Mouse (Mus musculus): ENCODE results near the gene Acat2.
"Not testable (repeated sequence)": the region's sequence is repeated elsewhere in the genome, so short reads cannot be mapped to it uniquely, and the experiment has no call there.

- not testable (repeated sequence) for TF ChIP-seq POLR2A (IDR thresholded peaks at IDR 0.05; ENCODE audit: control insufficient read depth, low read depth, low read length); CTCF (IDR thresholded peaks at IDR 0.05; ENCODE audit: control insufficient read depth, insufficient read depth, insufficient replicate concordance, low read depth, low read length)
These were observed 61.9 kb downstream of the Acat2 start for GRCm38 (mm10) chr17:12898607-12899006.
